Comparison of ENCODE assay signal across 23 mouse cellular contexts in the genomic region with DNA sequence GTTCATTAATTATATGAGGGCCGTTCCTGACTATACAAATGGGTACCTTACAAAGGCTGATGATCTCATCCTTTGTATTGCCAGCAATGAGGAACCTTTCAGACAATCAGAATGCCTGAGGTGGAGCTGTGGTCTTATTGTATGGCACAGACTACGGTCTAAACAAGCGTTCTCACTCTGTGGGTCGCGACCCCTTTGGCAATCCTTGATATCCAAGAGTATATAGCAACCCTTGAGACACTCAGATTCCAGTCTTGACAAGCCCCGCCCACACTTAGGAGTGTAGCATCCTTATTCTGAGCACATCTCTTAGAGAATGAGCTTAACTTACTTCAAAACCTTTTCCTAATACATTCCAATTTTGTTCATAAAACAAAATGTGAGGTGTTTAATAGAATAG.
"Had no signal": no experiment of that assay in that cellular context is flagged by ENCODE, and none has a peak within 500 bp of the region (broad histone marks: within the 10 kb centered on the region; RNA-seq: fewer than 3 reads in every experiment).

No protein-coding gene starts in this region.

- H3K9ac ChIP-seq: limb, embryonic 12.5 days; limb, embryonic 15.5 days; liver, embryonic 15.5 days; midbrain, embryonic 12.5 days; midbrain, embryonic 15.5 days; neural tube, embryonic 12.5 days; neural tube, embryonic 15.5 days had no signal

- DNase-seq: kidney, adult 2 months; kidney, postnatal 36 days; layer of hippocampus, postnatal 36 days; left cerebral cortex, postnatal 4 days; lung, adult 2 months; lung, postnatal 14 days; lung, postnatal 4 days; right cerebral cortex, adult 18-20 months; right cerebral cortex, postnatal 14 days; right cerebral cortex, postnatal 4 days; thymus, adult 2 months; thymus, postnatal 14 days; thymus, postnatal 4 days had no signal

- H3K4me2 ChIP-seq: limb, embryonic 12.5 days; limb, embryonic 15.5 days; midbrain, embryonic 12.5 days; midbrain, embryonic 15.5 days; neural tube, embryonic 12.5 days; neural tube, embryonic 15.5 days had no signal

- ATAC-seq: midbrain, embryonic 15.5 days had no signal

- H3K4me1 ChIP-seq: limb, embryonic 12.5 days; limb, embryonic 15.5 days had no signal

- H3K36me3 ChIP-seq: limb, embryonic 12.5 days; limb, embryonic 15.5 days; liver, embryonic 15.5 days; midbrain, embryonic 12.5 days; midbrain, embryonic 15.5 days; neural tube, embryonic 12.5 days; neural tube, embryonic 15.5 days had no signal

- H3K27ac ChIP-seq: kidney, postnatal 0 days; left cerebral cortex, adult 2 months; limb, embryonic 12.5 days; limb, embryonic 15.5 days; liver, embryonic 15.5 days; midbrain, embryonic 12.5 days; midbrain, embryonic 15.5 days; neural tube, embryonic 12.5 days; neural tube, embryonic 15.5 days; stomach, postnatal 0 days had no signal

- H3K9me3 ChIP-seq: limb, embryonic 12.5 days; limb, embryonic 15.5 days; liver, embryonic 15.5 days; midbrain, embryonic 12.5 days; midbrain, embryonic 15.5 days; neural tube, embryonic 12.5 days; neural tube, embryonic 15.5 days had no signal

- H3K4me3 ChIP-seq: left cerebral cortex, adult 2 months; limb, embryonic 12.5 days; limb, embryonic 15.5 days; liver, embryonic 15.5 days; midbrain, embryonic 12.5 days; midbrain, embryonic 15.5 days; neural tube, embryonic 12.5 days; neural tube, embryonic 15.5 days had no signal
